Mouse (Mus musculus) thymus, postnatal 14 days (tissue): ENCODE data around the gene Calcoco1.
A peak's percentile ranks its signal among the peaks of the same experiment; 100 is the strongest.

Experiments used
- DNase-seq: peaks from one replicate; pipeline ENCODE4 v3.0.0; 2021

The Calcoco1 gene

GRCm38 (mm10) chr15:102736127-102736944 lies 14.4 kb upstream of the Calcoco1 start:
- DNase-seq, result no peak

GRCm38 (mm10) chr15:102735031-102735430 lies 13.1 kb upstream of the Calcoco1 start:
- DNase-seq, result no peak

- no peak for DNase-seq
These were observed 12.0 kb upstream of the Calcoco1 start for GRCm38 (mm10) chr15:102733759-102734531.

GRCm38 (mm10) chr15:102733233-102733632 lies 11.3 kb upstream of the Calcoco1 start:
- DNase-seq, result no peak

- no peak for DNase-seq
These were observed 10.4 kb upstream of the Calcoco1 start for GRCm38 (mm10) chr15:102732406-102732805.

DNA sequence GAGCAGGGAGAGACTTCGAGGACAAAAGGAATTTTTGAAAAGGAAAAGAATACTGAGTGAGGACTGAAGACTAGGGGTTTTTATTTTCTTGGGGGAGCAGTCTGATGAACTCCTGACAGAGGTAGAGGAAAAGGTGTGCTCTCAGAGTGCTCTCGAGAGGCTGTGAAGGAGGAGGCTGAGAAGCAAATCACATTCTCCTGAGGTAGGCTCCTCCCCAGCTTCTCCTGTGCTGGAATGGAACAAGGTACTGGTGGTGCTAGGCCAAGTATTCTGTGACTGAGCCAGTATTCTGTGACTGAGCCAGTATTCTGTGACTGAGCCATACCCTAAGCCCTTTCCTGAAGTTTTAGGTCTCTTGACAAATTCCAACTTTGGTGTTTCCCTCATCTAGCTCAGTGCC lies 6.0 kb upstream of the Calcoco1 start:
- DNase-seq, result no peak

GRCm38 (mm10) chr15:102723358-102724135 lies 1.6 kb upstream of the Calcoco1 start:
- DNase-seq, result no peak

GRCm38 (mm10) chr15:102722500-102722931 lies 538 bp upstream of the Calcoco1 start:
- no peak for DNase-seq

- peak; percentile 44 for DNase-seq
These were observed 721 bp downstream of the Calcoco1 start for GRCm38 (mm10) chr15:102721016-102721898.

DNA sequence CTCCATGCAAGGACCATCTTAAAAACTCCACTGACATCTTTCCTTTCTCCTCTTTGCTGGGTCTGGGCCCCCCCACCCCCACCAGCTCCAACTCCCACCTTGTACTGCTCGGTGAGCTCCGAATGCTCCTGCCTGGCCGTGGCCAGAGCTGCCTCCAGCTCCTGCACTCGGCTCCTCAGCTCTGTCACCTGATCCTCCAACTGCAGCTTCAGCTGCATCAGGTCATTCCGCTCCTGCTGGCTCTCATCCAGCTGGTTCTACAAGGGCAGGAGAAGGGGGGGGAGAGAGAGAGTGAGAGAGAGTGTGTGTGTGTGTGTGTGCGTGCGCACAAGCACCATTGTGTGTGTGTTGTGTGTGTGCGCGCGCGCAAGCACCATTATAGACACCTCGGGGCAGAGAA lies 5.8 kb downstream of the Calcoco1 start:
- DNase-seq, result no peak

GRCm38 (mm10) chr15:102707736-102708269 lies 14.2 kb downstream of the Calcoco1 start:
- DNase-seq, result no peak

GRCm38 (mm10) chr15:102705923-102706503 lies 16.0 kb downstream of the Calcoco1 start:
- DNase-seq, result no peak

DNA sequence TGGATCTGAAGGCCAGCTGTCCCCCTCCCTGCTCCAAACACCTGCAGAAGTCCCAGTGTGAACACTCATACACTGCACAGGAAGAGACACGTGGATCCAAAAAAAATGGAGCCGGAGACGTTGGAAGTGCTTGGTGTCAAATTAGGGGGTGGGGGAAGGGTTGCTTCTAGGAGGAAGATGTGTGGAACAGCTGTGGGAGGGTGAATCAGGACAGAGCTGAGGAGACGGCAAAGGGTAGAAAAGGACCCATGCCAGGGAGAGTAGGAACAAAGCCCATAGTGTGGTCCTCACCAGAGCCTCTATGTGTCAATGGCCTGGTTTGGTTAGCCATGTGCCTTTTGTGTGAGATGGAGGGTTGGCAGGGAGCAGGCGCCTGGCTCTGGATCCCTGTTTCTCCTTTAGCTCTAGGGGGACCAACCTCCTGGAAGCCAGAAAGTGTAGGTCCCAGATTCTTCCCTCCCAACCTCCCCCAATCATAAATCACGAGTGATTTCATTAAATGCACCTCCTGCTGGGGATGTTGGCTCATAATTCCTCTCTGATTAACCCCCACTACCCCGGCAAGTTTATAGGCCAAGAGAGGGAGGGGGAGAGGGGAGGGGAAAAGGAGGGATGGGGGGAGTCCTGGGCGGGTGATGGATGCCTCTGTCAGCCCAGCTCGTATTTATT lies 16.6 kb downstream of the Calcoco1 start:
- no peak for DNase-seq

DNA sequence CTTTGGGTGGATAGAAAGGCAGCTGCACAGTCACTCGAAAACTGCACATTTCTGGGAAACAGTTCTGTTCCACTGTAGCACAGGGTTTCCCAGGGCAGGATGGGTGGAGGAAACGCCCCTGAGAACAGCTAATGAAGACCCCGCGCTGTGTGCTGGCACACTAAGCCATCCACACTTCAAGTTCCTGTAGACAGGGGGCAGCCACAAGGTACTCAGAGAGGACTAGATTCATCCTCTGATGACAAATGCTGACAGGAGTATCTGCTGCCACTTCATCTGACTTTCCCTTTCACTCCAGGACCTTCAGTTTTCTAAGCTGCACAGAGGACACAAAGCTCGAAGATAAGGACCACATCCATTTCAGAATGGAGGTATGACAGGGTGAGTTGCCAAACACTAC lies 17.2 kb downstream of the Calcoco1 start:
- DNase-seq, result no peak

GRCm38 (mm10) chr15:102702972-102703371 lies 19.0 kb downstream of the Calcoco1 start:
- no peak for DNase-seq

GRCm38 (mm10) chr15:102698193-102698592 lies 23.8 kb downstream of the Calcoco1 start:
- DNase-seq, result peak; percentile 78

DNA sequence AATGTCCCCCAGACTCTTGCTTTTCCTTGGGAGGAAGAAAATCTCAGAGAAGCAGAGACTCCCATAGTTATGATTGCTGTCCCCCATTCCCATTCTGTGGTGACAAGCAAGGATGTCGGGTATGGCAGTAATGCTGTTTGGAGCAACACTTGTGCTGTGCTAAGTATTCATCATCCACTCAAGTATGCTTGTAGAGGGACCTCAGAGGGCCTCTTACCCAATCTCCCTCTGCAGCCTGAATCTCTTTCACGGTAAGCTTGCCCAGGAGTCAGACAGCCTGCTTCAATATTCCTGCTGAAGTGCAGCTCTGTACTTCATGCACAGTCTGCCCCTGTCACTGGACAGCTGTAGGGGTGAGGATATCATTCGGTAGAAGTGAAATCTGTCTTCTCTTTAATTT lies 25.1 kb downstream of the Calcoco1 start:
- no peak for DNase-seq

GRCm38 (mm10) chr15:102693600-102693999 lies 28.4 kb downstream of the Calcoco1 start:
- peak; percentile 11 for DNase-seq

DNA sequence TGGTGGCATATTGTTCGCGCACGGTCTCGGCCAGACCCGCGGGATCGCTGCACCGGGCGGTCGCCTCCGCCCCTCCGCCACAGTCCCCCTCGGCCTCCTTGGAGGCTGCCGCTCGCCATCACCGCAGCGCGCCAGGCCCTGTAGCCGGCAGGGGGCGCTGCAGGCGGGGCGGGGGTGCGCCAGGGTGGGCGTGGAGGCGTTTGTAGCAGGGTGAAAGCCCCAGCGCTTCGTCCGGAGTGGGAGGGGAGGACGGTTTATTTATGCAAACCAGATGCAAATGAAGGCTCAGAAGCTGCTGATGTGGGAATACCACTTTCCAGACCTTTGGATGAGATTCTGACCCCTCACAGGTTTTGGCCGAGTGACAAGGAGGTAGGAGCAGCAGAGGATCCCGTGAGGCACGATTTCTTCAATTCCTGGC lies 29.0 kb downstream of the Calcoco1 start:
- DNase-seq, result peak; percentile 61

- DNase-seq, result no peak
These were observed 29.6 kb downstream of the Calcoco1 start for GRCm38 (mm10) chr15:102692321-102692804.

DNA sequence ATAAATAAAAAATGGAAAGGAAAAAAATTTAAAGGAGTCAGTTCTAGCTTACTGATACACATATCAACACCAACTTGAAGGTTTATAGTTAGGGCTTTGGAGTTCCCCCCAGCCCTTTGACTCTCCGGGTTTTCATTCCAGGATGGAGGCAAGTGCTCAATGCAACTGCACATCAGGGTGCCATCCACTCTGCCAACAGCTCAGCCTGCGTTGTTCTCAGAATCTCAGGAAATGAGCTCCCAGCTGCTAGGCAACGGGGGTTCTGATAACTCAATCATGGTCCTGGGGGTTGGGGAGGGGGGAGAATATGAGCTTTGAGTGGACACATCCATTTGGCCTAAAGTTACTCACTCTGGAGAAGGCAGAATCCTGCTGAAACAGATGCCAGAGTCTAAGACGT lies 36.2 kb downstream of the Calcoco1 start:
- no peak for DNase-seq
